Mouse (Mus musculus) urinary bladder, postnatal 14 days (tissue): ENCODE measurements at regions not wholly inside any gene's neighbourhood (a gene's known extent, or its start where the extent isn't known, plus 50 kb on each side); places are given as distances from the start of the nearest gene placed in this dataset.
"Not testable (repeated sequence)": the region's sequence is repeated elsewhere in the genome, so short reads cannot be mapped to it uniquely, and the experiment has no call there.

ENCODE experiments used
- DNase-seq: peaks from one replicate; pipeline ENCODE4 v3.0.0; 2021; ENCODE audit warnings: low spot score

DNA sequence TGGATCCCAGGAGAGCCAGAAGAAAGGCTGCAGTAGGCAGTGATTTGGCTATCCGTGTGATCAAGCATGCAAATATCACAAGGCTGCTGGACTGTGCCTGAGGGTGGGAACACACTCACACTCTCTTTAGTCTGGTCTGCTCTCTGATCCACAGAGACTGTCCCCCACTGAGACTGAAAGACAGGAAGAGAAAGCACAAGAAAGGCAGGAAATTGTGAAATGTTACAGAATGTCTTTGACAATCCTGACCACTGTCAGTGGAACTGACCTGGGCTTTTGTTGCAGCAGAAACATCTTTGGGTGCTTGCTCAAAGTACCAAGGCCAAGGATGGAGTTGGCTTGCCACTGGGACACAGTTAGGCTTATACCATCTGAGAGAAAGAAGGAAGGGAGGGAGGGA is 52.3 kb upstream of the Gpd2 start:
- no peak for DNase-seq

DNA sequence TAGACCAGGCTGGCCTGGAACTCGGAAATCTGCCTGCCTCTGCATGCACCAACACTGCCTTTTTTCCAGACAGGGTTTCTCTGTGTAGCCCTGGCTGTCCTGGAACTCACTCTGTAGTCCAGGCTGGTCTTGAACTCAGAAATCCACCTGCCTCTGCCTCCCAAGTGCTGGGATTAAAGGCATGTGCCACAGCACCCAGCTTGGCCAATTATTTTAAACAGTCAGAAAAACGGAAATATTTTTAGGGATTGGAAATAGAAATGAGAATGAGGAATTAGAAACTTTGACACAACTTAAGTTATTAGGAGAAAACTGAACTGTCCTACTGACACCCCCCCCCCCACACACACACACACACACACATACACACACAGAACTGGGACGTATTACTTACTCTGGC is 54.3 kb upstream of the Gpd2 start:
- DNase-seq = not testable (repeated sequence)

DNA sequence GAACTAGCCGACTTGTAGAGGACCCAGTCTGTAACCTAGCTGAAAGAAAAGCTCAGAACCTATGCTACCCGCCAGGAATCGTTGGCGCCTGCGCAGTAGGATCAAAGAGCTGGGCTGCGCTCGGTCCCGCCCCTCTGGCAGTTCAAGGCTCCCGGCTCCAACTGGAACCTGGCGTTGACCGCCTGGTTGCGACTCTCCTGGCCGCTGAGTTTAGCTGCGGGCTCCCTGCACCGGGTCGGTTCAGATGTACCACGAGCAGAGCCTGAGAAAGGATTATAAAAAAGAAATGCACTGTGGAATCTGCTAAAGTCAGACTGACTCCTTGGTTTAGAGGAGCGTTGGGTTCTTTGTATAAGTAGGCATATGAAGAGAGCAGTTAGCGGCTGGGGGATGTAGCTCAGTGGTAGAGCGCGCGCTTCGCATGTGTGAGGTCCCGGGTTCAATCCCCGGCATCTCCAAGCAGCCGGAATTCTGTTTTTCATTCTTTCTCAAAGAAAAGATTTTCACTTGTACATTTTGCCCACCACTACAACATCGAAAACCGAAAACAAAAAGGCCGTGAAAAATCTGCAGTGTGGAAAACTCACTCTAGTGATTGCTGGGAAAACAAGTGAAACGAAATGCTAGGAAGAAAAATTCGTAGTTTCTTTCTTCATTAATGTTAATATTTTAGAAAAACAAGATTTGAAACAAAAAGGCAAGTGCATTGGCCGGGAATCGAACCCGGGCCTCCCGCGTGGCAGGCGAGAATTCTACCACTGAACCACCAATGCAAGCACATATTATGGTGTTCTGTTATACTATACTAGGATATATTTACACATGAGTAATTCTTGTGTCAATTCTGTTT is 55.5 kb upstream of the Gpd2 start:
- DNase-seq = peak; percentile 95

DNA sequence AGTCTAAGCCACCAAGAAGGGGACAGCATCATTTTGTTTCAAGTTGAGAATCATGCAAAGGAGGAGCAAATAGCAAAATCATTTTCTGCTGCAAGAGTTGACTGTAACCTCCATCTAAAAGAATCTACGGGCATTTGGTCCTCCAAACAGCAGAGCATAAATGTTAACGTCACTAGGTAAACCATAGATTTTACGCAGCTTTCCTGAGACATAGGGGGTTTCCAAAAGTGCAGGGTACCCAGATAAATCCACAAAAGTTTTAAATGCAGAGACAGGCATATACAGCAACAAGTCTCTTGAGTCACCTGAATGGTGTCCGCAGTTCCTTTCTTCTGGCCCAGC is 56.1 kb upstream of the Gpd2 start:
- DNase-seq = no peak

DNA sequence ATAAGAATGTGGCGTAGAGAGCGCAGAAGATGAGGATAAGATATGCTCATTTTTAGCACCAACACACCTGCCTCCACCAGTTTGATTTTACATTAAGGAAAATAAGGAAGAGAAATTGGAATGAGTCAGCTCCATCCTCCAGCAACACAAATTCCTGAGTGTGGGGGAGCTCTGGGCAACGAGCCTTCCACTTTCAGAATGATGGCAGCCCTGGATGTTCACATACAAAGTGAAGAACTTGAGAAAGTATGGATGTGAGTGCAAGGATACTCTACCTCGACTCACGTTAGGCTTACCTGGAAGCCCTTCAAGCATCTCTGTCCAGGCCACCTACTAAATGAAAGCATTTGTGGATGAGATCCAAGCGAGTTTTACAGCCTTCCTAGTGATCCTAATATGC is 54.3 kb upstream of the Nr4a2 start:
- no peak for DNase-seq

DNA sequence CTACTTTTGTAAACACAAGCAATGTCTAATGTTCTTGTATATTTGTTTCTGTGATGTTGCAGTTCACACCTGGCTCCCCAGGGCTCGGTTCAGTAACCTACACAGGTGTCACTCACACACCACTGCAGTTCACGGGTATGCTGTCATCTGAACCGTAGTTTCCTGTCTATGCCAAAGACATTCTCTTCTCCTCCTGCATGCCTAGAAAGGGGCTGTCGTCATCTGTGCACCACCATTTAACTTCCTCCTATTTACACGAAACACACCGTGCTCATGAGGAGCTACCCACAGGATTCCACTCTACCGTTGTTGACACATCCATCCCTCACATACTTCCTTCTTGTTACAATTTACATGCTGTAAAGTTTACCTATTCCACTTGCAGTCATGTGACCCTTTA is 52.7 kb upstream of the Nr4a2 start:
- no peak for DNase-seq

DNA sequence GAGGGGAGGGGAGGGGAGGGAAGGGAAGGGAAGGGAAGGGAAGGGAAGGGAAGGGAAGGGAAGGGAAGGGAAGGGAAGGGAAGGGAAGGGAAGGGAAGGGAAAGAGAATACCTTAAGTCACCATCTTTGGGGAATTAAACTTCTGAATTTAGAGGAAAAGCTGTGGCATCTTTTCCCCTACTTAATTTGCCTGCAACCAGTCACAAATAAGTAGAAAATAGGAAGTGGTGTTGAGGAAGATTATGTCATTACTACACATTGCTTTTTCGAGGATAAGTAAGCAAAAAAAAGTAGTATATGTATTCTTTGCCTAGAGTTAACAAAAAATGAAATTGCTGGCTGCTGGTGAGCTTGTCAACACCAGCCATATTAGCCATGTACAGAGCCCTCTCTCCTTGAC is 51.4 kb upstream of the Nr4a2 start:
- no peak for DNase-seq
